Mouse (Mus musculus): ENCODE measurements at regions not wholly inside any gene's neighbourhood (a gene's known extent, or its start where the extent isn't known, plus 50 kb on each side); places are given as distances from the start of the nearest gene placed in this dataset.

GRCm38 (mm10) chr13:92911660-92912284 is 67.2 kb downstream of the Mtx3 start:
- no peak for DNase-seq (ENCODE audit: low spot score)

GRCm38 (mm10) chr13:92912661-92913060 is 68.1 kb downstream of the Mtx3 start:
- no peak for DNase-seq (ENCODE audit: low spot score)

GRCm38 (mm10) chr13:92914631-92915030 is 70.1 kb downstream of the Mtx3 start:
- DNase-seq (ENCODE audit: low spot score) = no peak

- no peak for DNase-seq (ENCODE audit: low spot score)
Measured at GRCm38 (mm10) chr13:92915221-92915839, 70.8 kb downstream of the Mtx3 start.

GRCm38 (mm10) chr13:92915948-92916710 is 71.6 kb downstream of the Mtx3 start:
- DNase-seq (ENCODE audit: low spot score) = no peak

GRCm38 (mm10) chr13:92919882-92920281 is 75.3 kb downstream of the Mtx3 start:
- no peak for DNase-seq (ENCODE audit: low spot score)

- DNase-seq (ENCODE audit: low spot score) = no peak
Measured at GRCm38 (mm10) chr13:92921936-92922335, 77.4 kb downstream of the Mtx3 start.

- no peak for DNase-seq (ENCODE audit: low spot score)
Measured at GRCm38 (mm10) chr13:92923496-92923895, 78.9 kb downstream of the Mtx3 start.

- no peak for DNase-seq (ENCODE audit: low spot score)
Measured at GRCm38 (mm10) chr13:92924021-92924420, 79.5 kb downstream of the Mtx3 start.

- DNase-seq (ENCODE audit: low spot score) = no peak
Measured at GRCm38 (mm10) chr13:92925196-92925595, 80.6 kb downstream of the Mtx3 start.

GRCm38 (mm10) chr13:92928551-92928950 is 84.0 kb downstream of the Mtx3 start:
- DNase-seq (ENCODE audit: low spot score) = no peak

- no peak for DNase-seq (ENCODE audit: low spot score)
Measured at GRCm38 (mm10) chr13:92931696-92932095, 87.1 kb downstream of the Mtx3 start.

GRCm38 (mm10) chr13:92939032-92939431 is 94.5 kb downstream of the Mtx3 start:
- no peak for DNase-seq (ENCODE audit: low spot score)

GRCm38 (mm10) chr13:92940610-92941009 is 96.0 kb downstream of the Mtx3 start:
- no peak for DNase-seq (ENCODE audit: low spot score)

- DNase-seq (ENCODE audit: low spot score) = no peak
Measured at GRCm38 (mm10) chr13:92948560-92948959, 104.0 kb downstream of the Mtx3 start.

GRCm38 (mm10) chr13:92960031-92960430 is 115.5 kb downstream of the Mtx3 start:
- DNase-seq (ENCODE audit: low spot score) = no peak

- DNase-seq (ENCODE audit: low spot score) = no peak
Measured at GRCm38 (mm10) chr13:92962625-92963024, 118.1 kb downstream of the Mtx3 start.

GRCm38 (mm10) chr13:92963351-92963895 is 118.9 kb downstream of the Mtx3 start:
- no peak for DNase-seq (ENCODE audit: low spot score)

- DNase-seq (ENCODE audit: low spot score) = no peak
Measured at GRCm38 (mm10) chr13:92964213-92964743, 119.7 kb downstream of the Mtx3 start.

GRCm38 (mm10) chr13:92967025-92967610 is 122.6 kb downstream of the Mtx3 start:
- DNase-seq (ENCODE audit: low spot score) = peak; percentile 16

- DNase-seq (ENCODE audit: low spot score) = no peak
Measured at GRCm38 (mm10) chr13:92969579-92969978, 125.0 kb downstream of the Mtx3 start.

- DNase-seq (ENCODE audit: low spot score) = no peak
Measured at GRCm38 (mm10) chr13:92972891-92973290, 128.3 kb downstream of the Mtx3 start.

Data from ovary, postnatal 10 days (tissue).